Mouse (Mus musculus) liver, embryonic 12.5 days (tissue): ENCODE measurements at regions not wholly inside any gene's neighbourhood (a gene's known extent, or its start where the extent isn't known, plus 50 kb on each side); places are given as distances from the start of the nearest gene placed in this dataset.

ENCODE experiments used
- ATAC-seq: fragments of 200-750 bp; cut with Nextera tagmentation; 2 replicates; pipeline ENCODE4 v1.8.0; 2017; ENCODE audit warnings: moderate number of reproducible peaks, mild to moderate bottlenecking, moderate library complexity
- H3K27ac ChIP-seq: fragments of 300-500 bp; sonication (generic); 2 replicates; pipeline ENCODE4 v1.5.1; 2016; ENCODE audit warnings: mild to moderate bottlenecking
- H3K27me3 ChIP-seq: fragments of 300-500 bp; sonication (generic); replicated peaks from 2 replicates; pipeline ENCODE4 v1.6.1; 2016; ENCODE audit warnings: mild to moderate bottlenecking, moderate library complexity
- H3K36me3 ChIP-seq: fragments of 300-500 bp; sonication (generic); 2 replicates; pipeline ENCODE4 v1.6.1; 2016; ENCODE audit warnings: mild to moderate bottlenecking, moderate library complexity
- H3K4me1 ChIP-seq: fragments of 300-500 bp; sonication (generic); 2 replicates; pipeline ENCODE4 v1.6.1; 2016
- H3K4me2 ChIP-seq: fragments of 300-500 bp; sonication (generic); 2 replicates; pipeline ENCODE4 v1.6.1; 2016; ENCODE audit warnings: mild to moderate bottlenecking, moderate library complexity
- H3K4me3 ChIP-seq: fragments of 300-500 bp; sonication (generic); 2 replicates; pipeline ENCODE4 v1.5.1; 2016; ENCODE audit warnings: mild to moderate bottlenecking, moderate library complexity
- H3K9ac ChIP-seq: fragments of 300-500 bp; sonication (generic); 2 replicates; pipeline ENCODE4 v1.6.1; 2016; ENCODE audit warnings: mild to moderate bottlenecking, moderate library complexity
- H3K9me3 ChIP-seq: fragments of 300-500 bp; sonication (generic); replicated peaks from 2 replicates; pipeline ENCODE4 v1.6.1; 2016; ENCODE audit warnings: mild to moderate bottlenecking, moderate library complexity
- WGBS: fragments of 180-500 bp; shearing (Covaris S2); methylation state at CpG from one replicate; pipeline ENCODE4 v1.1.7; 2016; ENCODE audit not compliant: insufficient replicate concordance; 5-methylcytosine and 5-hydroxymethylcytosine counted together

- ATAC-seq: no peak
- 50% methylated on average over 10 of the region's 10 CpGs for WGBS
- H3K9me3 ChIP-seq: no peaks in the 10 kb centered on the region
- H3K4me1 ChIP-seq: no peaks in the 10 kb centered on the region
- no peaks in the 10 kb centered on the region for H3K36me3 ChIP-seq
- H3K9ac ChIP-seq: no peak overlapping the region
- no peak overlapping the region for H3K4me3 ChIP-seq
- no peak overlapping the region for H3K27ac ChIP-seq
- no peak overlapping the region for H3K4me2 ChIP-seq
- no peaks in the 10 kb centered on the region for H3K27me3 ChIP-seq
Measured at GRCm38 (mm10) chr4:12781969-12782904, 610.4 kb upstream of the Fam92a start.

- Histone ChIP-seq H3K27me3 (no peaks in the 10 kb centered on the region), H3K4me2 (no peak overlapping the region), H3K36me3 (no peaks in the 10 kb centered on the region), H3K4me1 (no peaks in the 10 kb centered on the region), H3K9me3 (no peaks in the 10 kb centered on the region), H3K27ac (no peak overlapping the region), H3K4me3 (no peak overlapping the region), H3K9ac (no peak overlapping the region)
- 61% methylated on average over 2 of the region's 2 CpGs for WGBS
- ATAC-seq: no peak
Measured at GRCm38 (mm10) chr4:12780254-12780653, 608.4 kb upstream of the Fam92a start.

- Histone ChIP-seq H3K27ac (no peak overlapping the region), H3K9ac (no peak overlapping the region), H3K27me3 (no peaks in the 10 kb centered on the region), H3K36me3 (no peaks in the 10 kb centered on the region), H3K9me3 (no peaks in the 10 kb centered on the region), H3K4me1 (no peaks in the 10 kb centered on the region), H3K4me3 (no peak overlapping the region), H3K4me2 (no peak overlapping the region)
- WGBS: 54% methylated on average over 1 of the region's 1 CpGs
- no peak for ATAC-seq
Measured at GRCm38 (mm10) chr4:12779211-12779610, 607.4 kb upstream of the Fam92a start.

- no peak overlapping the region for H3K4me2 ChIP-seq
- WGBS: 21% methylated on average over 2 of the region's 2 CpGs
Measured at GRCm38 (mm10) chr4:12778163-12778562, 606.3 kb upstream of the Fam92a start.

GRCm38 (mm10) chr4:12776217-12776578 is 604.4 kb upstream of the Fam92a start:
- Histone ChIP-seq H3K27me3 (no peaks in the 10 kb centered on the region), H3K4me1 (no peaks in the 10 kb centered on the region), H3K36me3 (no peaks in the 10 kb centered on the region), H3K27ac (no peak overlapping the region), H3K4me2 (no peak overlapping the region), H3K4me3 (no peak overlapping the region), H3K9ac (no peak overlapping the region), H3K9me3 (no peaks in the 10 kb centered on the region)
- 52% methylated on average over 2 of the region's 2 CpGs for WGBS
- no peak for ATAC-seq

More at GRCm38 (mm10) chr4:12778163-12778562, 606.3 kb upstream of the Fam92a start:
- Histone ChIP-seq H3K9ac (no peak overlapping the region), H3K27ac (no peak overlapping the region), H3K9me3 (no peaks in the 10 kb centered on the region), H3K4me1 (no peaks in the 10 kb centered on the region), H3K27me3 (no peaks in the 10 kb centered on the region), H3K36me3 (no peaks in the 10 kb centered on the region), H3K4me3 (no peak overlapping the region)
- no peak for ATAC-seq

- Histone ChIP-seq H3K9me3 (no peaks in the 10 kb centered on the region), H3K9ac (no peak overlapping the region), H3K27ac (no peak overlapping the region), H3K27me3 (no peaks in the 10 kb centered on the region), H3K4me1 (no peaks in the 10 kb centered on the region), H3K4me3 (no peak overlapping the region), H3K4me2 (no peak overlapping the region), H3K36me3 (no peaks in the 10 kb centered on the region)
- 64% methylated on average over 3 of the region's 3 CpGs for WGBS
- ATAC-seq: no peak
Measured at GRCm38 (mm10) chr4:12775524-12776216, 603.9 kb upstream of the Fam92a start.

GRCm38 (mm10) chr4:12775090-12775489 is 603.3 kb upstream of the Fam92a start:
- Histone ChIP-seq H3K27me3 (no peaks in the 10 kb centered on the region), H3K27ac (no peak overlapping the region), H3K9me3 (no peaks in the 10 kb centered on the region), H3K4me2 (no peak overlapping the region), H3K9ac (no peak overlapping the region), H3K4me3 (no peak overlapping the region), H3K36me3 (no peaks in the 10 kb centered on the region), H3K4me1 (no peaks in the 10 kb centered on the region)
- ATAC-seq: no peak
- 62% methylated on average over 4 of the region's 4 CpGs for WGBS

GRCm38 (mm10) chr4:12774671-12775070 is 602.9 kb upstream of the Fam92a start:
- no peak for ATAC-seq
- Histone ChIP-seq H3K27ac (no peak overlapping the region), H3K4me2 (no peak overlapping the region), H3K9me3 (no peaks in the 10 kb centered on the region), H3K36me3 (no peaks in the 10 kb centered on the region), H3K4me1 (no peaks in the 10 kb centered on the region), H3K4me3 (no peak overlapping the region), H3K27me3 (no peaks in the 10 kb centered on the region), H3K9ac (no peak overlapping the region)
- WGBS: 63% methylated on average over 5 of the region's 5 CpGs

- WGBS: 48% methylated on average over 7 of the region's 7 CpGs
- Histone ChIP-seq H3K36me3 (no peaks in the 10 kb centered on the region), H3K9me3 (no peaks in the 10 kb centered on the region), H3K4me2 (no peak overlapping the region), H3K27me3 (no peaks in the 10 kb centered on the region), H3K9ac (no peak overlapping the region), H3K4me1 (no peaks in the 10 kb centered on the region), H3K4me3 (no peak overlapping the region), H3K27ac (no peak overlapping the region)
- ATAC-seq: no peak
Measured at GRCm38 (mm10) chr4:12773201-12773600, 601.4 kb upstream of the Fam92a start.

- no peak overlapping the region for H3K4me2 ChIP-seq
- no peak overlapping the region for H3K4me3 ChIP-seq
- H3K36me3 ChIP-seq: no peaks in the 10 kb centered on the region
- no peaks in the 10 kb centered on the region for H3K9me3 ChIP-seq
- ATAC-seq: no peak
- H3K4me1 ChIP-seq: no peaks in the 10 kb centered on the region
- H3K27ac ChIP-seq: no peak overlapping the region
- no peak overlapping the region for H3K9ac ChIP-seq
- 79% methylated on average over 5 of the region's 5 CpGs for WGBS
- no peaks in the 10 kb centered on the region for H3K27me3 ChIP-seq
Measured at GRCm38 (mm10) chr4:12770131-12770780, 598.4 kb upstream of the Fam92a start.

GRCm38 (mm10) chr4:12769092-12769491 is 597.3 kb upstream of the Fam92a start:
- H3K27me3 ChIP-seq: no peaks in the 10 kb centered on the region
- no peaks in the 10 kb centered on the region for H3K9me3 ChIP-seq
- no peak overlapping the region for H3K4me3 ChIP-seq
- H3K27ac ChIP-seq: no peak overlapping the region
- H3K4me2 ChIP-seq: no peak overlapping the region
- H3K4me1 ChIP-seq: no peaks in the 10 kb centered on the region
- no peak for ATAC-seq
- H3K9ac ChIP-seq: no peak overlapping the region
- H3K36me3 ChIP-seq: no peaks in the 10 kb centered on the region

- WGBS: 63% methylated on average over 1 of the region's 1 CpGs
- H3K27me3 ChIP-seq: no peaks in the 10 kb centered on the region
- H3K4me3 ChIP-seq: no peak overlapping the region
- H3K9me3 ChIP-seq: no peaks in the 10 kb centered on the region
- H3K4me2 ChIP-seq: no peak overlapping the region
- H3K36me3 ChIP-seq: no peaks in the 10 kb centered on the region
- no peak overlapping the region for H3K9ac ChIP-seq
- H3K4me1 ChIP-seq: no peaks in the 10 kb centered on the region
- H3K27ac ChIP-seq: no peak overlapping the region
- ATAC-seq: no peak
Measured at GRCm38 (mm10) chr4:12766763-12767162, 594.9 kb upstream of the Fam92a start.
